Mouse (Mus musculus) embryonic stem cell, embryonic (primary cell): ENCODE results near the gene Ccdc85c.

Experiments
- CTCF ChIA-PET, 4 experiments: fragments of 300-600 bp in 2 of 4; fragments of 350-600 bp in 2 of 4; sonication (Branson Sonifier 250); formaldehyde crosslinking; loops; one replicate each; lab custom pipeline; 2022; ENCODE audit warnings: inconsistent platforms in 2 of 4; lab: Charles Lee
- POLR2A ChIA-PET, 4 experiments: fragments of 300-600 bp in 2 of 4; fragments of 350-600 bp in 2 of 4; sonication (Branson Sonifier 250); formaldehyde crosslinking; loops; one replicate each; lab custom pipeline; 2022; ENCODE audit warnings: antibody characterized with exemption in 4 of 4, inconsistent platforms in 1 of 4; lab: Charles Lee

The Ccdc85c gene

DNA sequence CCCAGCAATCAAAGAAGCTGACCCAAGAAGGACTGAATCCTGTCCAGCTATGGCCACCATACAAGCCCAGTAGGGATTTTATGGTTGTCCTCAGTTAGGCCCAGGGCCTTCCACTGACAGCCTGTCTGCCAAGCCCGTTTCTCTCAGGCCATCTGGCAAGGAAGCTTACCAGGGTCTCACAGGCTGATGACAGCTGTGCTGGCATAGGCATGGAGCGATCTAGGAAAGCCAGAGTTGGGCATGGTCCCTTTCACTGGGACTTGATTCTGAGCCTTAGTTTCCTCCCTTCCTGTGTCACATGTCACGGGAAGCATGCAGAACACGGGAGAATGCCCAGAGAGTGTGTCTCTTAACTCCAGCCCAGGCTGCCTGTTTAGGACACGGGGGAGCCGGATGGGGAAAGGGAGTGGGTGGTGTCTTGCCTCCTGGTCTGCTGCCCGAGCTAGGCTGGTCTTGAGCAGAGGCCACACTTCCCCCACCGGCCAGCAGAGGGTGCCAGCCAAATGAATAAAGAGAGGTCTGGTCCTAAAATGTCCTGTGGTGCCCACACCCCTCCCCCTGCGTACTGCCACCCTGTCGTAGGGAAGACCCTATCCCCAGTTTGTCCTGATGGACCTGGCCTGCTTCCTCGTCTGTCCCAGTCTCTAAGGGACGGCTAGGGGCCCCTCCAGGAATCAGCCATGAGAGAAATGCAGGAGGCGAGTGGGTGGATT lies 66.3 kb downstream of the Ccdc85c start:
- ChIA-PET CTCF (interaction anchor here (0.5 to 4.8 kb wide), 31 partner anchors 8 to 1924 kb away, joined by 3 to 47 read pairs (median 3); no protein-coding TSS in a partner anchor), POLR2A (interaction anchor here (0.5 to 2.5 kb wide), 8 partner anchors 29 to 108 kb away, joined by 3 to 9 read pairs (median 4); no protein-coding TSS in a partner anchor)

DNA sequence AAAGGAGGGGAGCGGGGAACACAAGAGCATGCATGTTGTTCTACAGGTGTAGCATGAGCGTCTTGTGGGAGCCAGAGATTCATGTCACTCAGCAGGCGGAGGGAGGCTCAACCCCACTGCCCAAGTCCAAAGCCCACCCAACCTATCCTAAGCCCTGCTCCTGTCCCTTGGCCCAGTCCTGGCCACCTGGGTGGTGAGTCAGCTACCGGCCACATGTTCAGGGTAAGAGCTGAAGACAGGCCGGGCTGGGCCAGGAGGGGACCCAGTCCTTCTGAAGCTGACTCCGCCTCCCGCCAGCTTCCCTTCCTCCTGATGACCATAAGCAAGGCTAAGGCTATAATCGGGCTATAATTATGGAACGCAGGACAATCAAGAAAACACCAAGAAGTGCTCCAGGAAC lies 67.0 kb downstream of the Ccdc85c start:
- POLR2A ChIA-PET = interaction anchor here in 3 of 4 experiments (0.6 to 2.5 kb wide), 6 partner anchors 54 to 109 kb away, joined by 3 to 9 read pairs (median 4); no protein-coding TSS in a partner anchor
- CTCF ChIA-PET = interaction anchor here (0.5 to 4.8 kb wide), 21 partner anchors 9 to 1923 kb away, joined by 3 to 47 read pairs (median 5); no protein-coding TSS in a partner anchor

DNA sequence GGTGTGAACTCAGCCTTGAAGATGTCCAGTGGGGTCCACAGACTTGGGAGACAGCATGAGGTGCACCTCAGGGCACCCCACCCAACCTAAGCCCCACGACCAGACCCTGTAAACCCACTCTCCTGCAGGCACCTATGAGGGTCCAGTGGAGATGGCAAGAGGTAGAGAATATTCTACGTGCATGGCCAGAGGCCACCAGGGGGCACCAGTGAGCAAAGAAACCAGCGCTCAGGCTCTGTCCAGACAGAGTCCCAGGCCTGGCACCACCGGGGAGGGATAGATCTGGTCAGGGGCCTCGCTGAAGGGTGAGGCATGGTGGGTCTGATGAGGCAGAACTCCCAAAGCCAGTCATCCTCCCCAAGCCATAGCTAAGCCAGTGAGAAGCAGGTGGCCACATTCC lies 68.6 kb downstream of the Ccdc85c start:
- CTCF ChIA-PET = interaction anchor here (0.6 to 4.8 kb wide), 12 partner anchors 8 to 149 kb away, joined by 3 to 47 read pairs (median 4); no protein-coding TSS in a partner anchor
- POLR2A ChIA-PET = interaction anchor here in 2 of 4 experiments (0.6 to 2.5 kb wide), 3 partner anchors 15 to 86 kb away, joined by 3 to 9 read pairs (median 6); no protein-coding TSS in a partner anchor

DNA sequence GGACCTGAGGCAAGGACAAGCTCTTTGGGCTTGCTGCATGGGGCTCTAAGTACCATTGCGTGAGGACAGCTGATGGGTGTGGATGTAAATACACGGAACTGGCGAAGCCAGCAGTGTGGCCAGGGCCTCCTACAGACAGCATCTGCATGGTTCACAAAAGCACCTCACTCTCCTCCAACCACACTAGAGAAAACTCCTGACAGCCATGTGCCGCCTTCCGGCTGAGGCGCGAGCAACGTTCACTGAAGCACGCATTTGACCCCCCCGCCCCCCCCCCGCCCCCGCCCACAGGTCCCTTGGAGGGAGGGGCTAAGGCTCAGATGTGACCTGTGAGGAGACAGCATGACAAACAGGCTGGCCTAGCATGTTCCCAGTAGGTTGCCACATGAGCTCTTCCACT lies 70.2 kb downstream of the Ccdc85c start:
- CTCF ChIA-PET = interaction anchor here in 3 of 4 experiments (0.8 to 3.4 kb wide), 14 partner anchors 8 to 332 kb away, joined by 3 to 32 read pairs (median 5); no protein-coding TSS in a partner anchor
- POLR2A ChIA-PET = interaction anchor here in 3 of 4 experiments (0.6 to 2.7 kb wide), 19 partner anchors 9 to 588 kb away, joined by 3 to 14 read pairs (median 4); partner anchors contain the start of genes Ccnk (in 1 of the 3), Setd3 (in 1 of the 3) and Yy1 (in 1 of the 3)

DNA sequence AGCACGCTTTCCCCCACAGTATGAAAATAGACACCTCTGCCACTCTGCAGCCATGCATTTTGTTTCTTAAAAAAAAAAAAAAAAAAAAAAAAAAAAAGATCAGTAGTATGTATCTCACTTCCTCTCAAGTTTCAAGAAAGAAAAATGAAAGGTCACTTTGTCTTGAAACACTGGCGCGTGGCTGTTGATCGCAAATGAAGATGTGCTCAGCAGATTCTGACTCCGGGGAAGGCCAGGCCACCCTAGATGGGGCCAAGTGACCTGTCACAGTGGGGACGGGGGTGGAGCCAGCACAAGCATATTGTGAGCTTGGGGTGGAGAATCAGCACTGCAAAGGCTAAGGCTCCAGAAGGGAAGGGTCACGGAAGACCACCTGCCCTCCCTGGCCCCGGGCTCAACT lies 71.3 kb downstream of the Ccdc85c start:
- ChIA-PET POLR2A (interaction anchor here in 3 of 4 experiments (1.1 to 2.7 kb wide), 16 partner anchors 9 to 100 kb away, joined by 3 to 14 read pairs (median 3); partner anchors contain the start of genes Ccnk (in 3 of the 3) and Setd3 (in 2 of the 3)), CTCF (interaction anchor here in 2 of 4 experiments (0.6 to 3.4 kb wide), 13 partner anchors 9 to 335 kb away, joined by 3 to 32 read pairs (median 5); no protein-coding TSS in a partner anchor)

DNA sequence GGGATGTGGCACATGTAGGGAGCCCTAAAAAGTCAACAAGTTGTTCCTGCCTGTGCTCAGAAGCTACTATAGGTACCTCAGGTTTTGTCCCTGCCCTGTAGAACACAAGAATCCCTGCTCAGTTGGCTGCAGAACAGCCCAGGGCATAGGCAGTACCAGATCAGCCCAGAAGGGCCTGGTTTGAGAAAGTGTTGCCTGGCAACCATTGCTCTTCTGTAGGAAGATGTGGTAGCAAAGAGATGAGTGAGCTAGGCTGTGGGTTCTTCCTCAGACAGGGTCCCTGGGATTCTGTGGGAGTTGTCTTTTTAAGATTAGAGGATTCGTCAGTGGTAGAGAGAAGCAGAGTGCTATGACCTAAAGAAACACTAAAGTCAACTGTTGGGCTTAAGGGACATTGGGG lies 75.1 kb downstream of the Ccdc85c start:
- CTCF ChIA-PET = interaction anchor here in 2 of 4 experiments (0.7 to 1.5 kb wide), 2 partner anchors 17 to 97 kb away, joined by 3 to 4 read pairs; no protein-coding TSS in a partner anchor

DNA sequence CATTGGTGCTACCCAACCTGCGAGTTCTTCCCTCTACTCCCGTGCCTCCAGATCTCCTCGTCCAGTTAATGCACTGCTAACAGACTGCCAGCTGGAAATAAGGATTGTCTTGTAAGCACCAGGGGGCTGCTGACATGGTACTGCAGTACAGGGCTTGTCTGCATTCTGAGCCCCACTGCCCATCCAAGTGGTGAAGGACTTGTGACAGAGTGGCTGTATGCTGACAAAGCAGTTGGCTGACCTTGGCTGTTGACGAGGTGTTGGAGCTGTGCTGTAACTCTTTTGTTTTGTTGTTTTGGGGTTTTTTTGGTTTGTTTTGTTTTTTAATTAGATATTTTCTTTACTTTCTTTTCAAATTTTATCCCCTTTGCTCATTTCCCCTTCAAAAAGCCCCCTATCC lies 76.8 kb downstream of the Ccdc85c start:
- CTCF ChIA-PET = interaction anchor here in 2 of 4 experiments (0.7 to 1.7 kb wide), 3 partner anchors 9 to 106 kb away, joined by 3 to 4 read pairs (median 3); no protein-coding TSS in a partner anchor
- POLR2A ChIA-PET = interaction anchor here in 3 of 4 experiments (0.6 to 10.1 kb wide), 7 partner anchors 9 to 192 kb away, joined by 3 to 92 read pairs (median 3); partner anchors contain the start of genes Ccnk (in 2 of the 3) and Setd3 (in 2 of the 3)

More for the DNA sequence above, 75.1 kb downstream of the Ccdc85c start:
- POLR2A ChIA-PET = interaction anchor here in 2 of 4 experiments (0.6 to 10.1 kb wide), 2 partner anchors 17 to 139 kb away, joined by 3 to 92 read pairs; partner anchors contain the start of genes Ccnk (in 1 of the 2) and Setd3 (in 1 of the 2)

DNA sequence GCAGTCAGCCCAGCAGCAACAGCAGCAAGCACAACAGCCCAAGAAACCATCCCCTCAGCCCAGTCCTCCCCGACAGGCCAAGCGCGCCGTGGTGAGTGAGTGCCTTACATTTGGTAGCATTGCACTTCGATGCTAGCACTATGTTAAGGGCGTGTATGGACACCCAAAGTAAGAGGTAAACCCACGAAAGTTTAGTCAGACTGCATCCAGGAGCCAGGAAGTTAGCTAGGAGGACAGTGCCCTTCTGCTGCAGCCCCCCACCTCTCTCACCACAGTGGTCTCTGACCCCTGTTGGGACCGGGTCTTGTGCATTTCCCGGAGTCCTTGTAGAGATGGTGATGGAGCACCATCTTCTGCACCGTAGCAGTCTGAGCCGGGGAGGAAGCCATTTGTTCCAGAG lies 79.5 kb downstream of the Ccdc85c start:
- ChIA-PET CTCF (interaction anchor here in 1 of 4 experiments (0.5 kb wide), 1 partner anchor 99 kb away, joined by 4 read pairs; no protein-coding TSS in a partner anchor), POLR2A (interaction anchor here in 2 of 4 experiments (1.2 to 10.1 kb wide), 4 partner anchors 9 to 39 kb away, joined by 3 to 92 read pairs (median 12); partner anchors contain the start of genes Ccnk (in 2 of the 2) and Setd3 (in 2 of the 2))

DNA sequence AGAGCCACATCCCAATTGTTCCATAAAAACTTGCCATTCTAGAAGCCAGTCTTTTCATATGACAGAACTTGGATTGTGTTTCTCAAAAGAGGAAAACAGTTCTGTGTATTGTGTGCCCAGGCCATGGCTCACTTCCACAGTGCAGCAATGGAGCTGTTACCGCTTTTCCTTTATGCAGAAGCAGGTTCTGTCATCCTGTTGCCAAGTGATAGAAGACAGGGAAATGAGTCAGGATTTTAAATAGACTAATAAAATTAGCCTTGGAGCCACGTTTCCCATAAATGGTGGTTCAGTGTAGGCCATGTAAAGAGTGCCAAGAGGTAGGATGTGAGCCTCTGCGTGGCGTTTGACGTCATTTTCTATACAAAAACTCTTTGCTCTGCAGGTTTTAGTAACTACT lies 81.3 kb downstream of the Ccdc85c start:
- CTCF ChIA-PET = no interaction called here
- POLR2A ChIA-PET = interaction anchor here in 2 of 4 experiments (0.7 to 10.1 kb wide), 3 partner anchors 11 to 75 kb away, joined by 3 to 92 read pairs (median 17); partner anchors contain the start of genes Ccnk (in 2 of the 2) and Setd3 (in 2 of the 2)

DNA sequence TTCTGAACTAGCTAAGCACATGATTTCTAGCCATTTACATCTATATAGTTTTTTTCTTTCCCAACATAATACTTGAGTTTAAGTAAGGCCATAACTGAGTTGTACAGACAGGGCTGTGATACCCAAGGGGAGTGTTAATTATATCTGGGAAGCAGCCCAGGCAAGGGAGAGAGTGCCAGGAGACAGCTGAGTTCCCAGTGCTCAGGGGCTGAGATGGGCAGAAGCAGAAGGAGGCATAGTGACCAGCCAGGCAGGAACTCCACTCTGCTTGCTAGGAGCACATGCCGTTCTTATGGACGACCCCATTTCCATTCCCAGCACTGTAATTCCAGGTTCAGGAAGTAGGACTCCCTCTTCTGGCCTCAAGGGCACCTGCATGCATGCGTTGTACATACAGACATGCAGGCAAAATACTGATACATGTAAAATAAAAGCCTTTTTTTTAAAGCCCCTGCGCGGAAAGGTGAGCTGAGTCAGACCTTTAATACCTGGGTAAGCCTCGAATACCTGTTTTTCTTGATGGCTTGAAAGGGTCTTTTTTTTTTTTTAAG lies 87.6 kb downstream of the Ccdc85c start:
- ChIA-PET POLR2A (interaction anchor here in 2 of 4 experiments (0.6 to 10.1 kb wide), 4 partner anchors 8 to 1403 kb away, joined by 3 to 92 read pairs (median 4); partner anchors contain the start of genes Ccnk (in 1 of the 2) and Setd3 (in 1 of the 2)), CTCF (interaction anchor here in 1 of 4 experiments (0.7 kb wide), 1 partner anchor 121 kb away, joined by 4 read pairs; no protein-coding TSS in a partner anchor)

DNA sequence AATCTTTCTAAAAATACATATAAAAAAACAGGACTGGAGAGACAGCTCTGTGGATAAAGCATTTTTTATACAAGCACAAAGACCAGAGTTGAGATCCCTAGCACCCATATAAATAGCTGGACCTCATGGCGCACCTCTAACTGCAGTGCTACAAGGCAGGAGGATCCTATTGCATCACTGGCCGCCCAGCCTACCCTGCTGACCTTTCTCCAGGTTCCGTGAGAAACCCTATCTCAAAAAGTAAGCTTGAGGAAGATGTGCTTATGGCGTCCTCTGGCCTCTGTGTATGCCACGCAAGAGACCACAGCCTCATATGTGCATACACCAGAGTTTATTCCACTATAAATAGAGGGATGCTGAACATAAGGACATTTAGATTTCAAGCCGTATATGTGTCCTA lies 93.5 kb downstream of the Ccdc85c start:
- ChIA-PET POLR2A (interaction anchor here in 2 of 4 experiments (0.6 to 10.1 kb wide), 15 partner anchors 8 to 610 kb away, joined by 3 to 92 read pairs (median 3); no protein-coding TSS in a partner anchor), CTCF (no interaction called here)

DNA sequence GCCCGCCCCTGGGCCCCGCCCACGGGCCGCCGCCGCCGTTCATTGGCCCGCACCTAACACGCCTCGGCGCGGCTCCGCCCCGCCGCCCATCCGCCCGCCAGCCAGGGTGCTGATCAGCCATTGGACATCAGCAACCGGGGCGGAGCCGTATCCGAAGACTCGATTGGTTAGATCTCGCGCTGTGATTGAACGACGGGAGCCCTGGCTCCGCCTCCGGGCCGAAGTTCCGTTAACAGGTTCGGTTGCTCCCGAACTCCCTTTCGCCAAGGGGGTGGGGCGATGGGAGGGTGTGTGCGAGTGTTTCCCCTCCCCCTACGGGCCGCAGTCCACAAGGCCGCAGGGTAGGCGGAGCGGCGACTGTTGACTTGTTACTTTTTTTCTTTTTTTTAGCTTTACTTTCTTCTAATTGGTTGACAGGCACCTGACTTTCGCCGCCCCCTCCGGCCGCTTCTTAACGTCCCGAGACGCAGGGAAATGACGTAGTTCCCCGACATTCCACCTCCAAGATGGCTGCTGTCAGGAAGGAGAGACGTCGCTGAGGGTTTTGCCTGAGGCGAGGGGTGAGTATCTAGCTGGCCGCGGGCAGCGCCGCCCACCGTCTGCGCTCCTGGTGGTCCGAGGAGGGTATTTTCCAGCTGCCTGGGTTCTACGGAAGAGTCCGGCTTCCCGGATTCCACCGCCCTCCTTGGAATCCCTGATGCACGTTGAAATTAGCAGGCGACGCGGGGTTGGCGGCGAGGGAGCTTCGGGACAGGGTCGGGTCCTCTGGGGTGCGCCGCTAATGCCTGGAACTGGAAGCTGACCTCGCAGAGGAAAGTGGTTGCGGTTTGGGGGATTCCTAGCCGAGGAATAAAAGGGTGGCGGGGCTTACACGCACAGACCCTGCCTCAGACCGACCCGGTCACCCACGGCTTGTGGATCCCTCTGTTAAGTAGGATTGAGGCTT lies 95.6 kb downstream of the Ccdc85c start, which contains the start of gene Ccnk:
Ccnk (plus strand) TSS at position 259 of the 946 bp plus-strand sequence.
- POLR2A ChIA-PET = interaction anchor here in 3 of 4 experiments (0.5 to 10.1 kb wide), 56 partner anchors 8 to 375 kb away, joined by 3 to 92 read pairs (median 4); partner anchors contain the start of genes Cyp46a1 (in 2 of the 3), Ccdc85c (in 1 of the 3) and Evl (in 1 of the 3)
- CTCF ChIA-PET = interaction anchor here in 3 of 4 experiments (0.6 to 1.5 kb wide), 7 partner anchors 10 to 526 kb away, joined by 3 to 4 read pairs (median 3); no protein-coding TSS in a partner anchor

DNA sequence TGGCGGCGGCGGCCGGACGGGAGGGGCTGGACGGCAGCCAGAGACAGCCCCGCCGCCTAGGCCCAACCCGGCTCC lies 96.1 kb downstream of the Ccdc85c start, which contains the start of gene Setd3:
Setd3 (minus strand) TSS at position 69 of the 75 bp plus-strand sequence.
- POLR2A ChIA-PET = interaction anchor here in 3 of 4 experiments (0.6 to 10.1 kb wide), 45 partner anchors 8 to 376 kb away, joined by 3 to 92 read pairs (median 4); partner anchors contain the start of genes Cyp46a1 (in 2 of the 3), Ccdc85c (in 1 of the 3) and Evl (in 1 of the 3)
- CTCF ChIA-PET = interaction anchor here in 2 of 4 experiments (0.6 to 1.5 kb wide), 5 partner anchors 10 to 527 kb away, joined by 3 to 4 read pairs (median 3); no protein-coding TSS in a partner anchor

DNA sequence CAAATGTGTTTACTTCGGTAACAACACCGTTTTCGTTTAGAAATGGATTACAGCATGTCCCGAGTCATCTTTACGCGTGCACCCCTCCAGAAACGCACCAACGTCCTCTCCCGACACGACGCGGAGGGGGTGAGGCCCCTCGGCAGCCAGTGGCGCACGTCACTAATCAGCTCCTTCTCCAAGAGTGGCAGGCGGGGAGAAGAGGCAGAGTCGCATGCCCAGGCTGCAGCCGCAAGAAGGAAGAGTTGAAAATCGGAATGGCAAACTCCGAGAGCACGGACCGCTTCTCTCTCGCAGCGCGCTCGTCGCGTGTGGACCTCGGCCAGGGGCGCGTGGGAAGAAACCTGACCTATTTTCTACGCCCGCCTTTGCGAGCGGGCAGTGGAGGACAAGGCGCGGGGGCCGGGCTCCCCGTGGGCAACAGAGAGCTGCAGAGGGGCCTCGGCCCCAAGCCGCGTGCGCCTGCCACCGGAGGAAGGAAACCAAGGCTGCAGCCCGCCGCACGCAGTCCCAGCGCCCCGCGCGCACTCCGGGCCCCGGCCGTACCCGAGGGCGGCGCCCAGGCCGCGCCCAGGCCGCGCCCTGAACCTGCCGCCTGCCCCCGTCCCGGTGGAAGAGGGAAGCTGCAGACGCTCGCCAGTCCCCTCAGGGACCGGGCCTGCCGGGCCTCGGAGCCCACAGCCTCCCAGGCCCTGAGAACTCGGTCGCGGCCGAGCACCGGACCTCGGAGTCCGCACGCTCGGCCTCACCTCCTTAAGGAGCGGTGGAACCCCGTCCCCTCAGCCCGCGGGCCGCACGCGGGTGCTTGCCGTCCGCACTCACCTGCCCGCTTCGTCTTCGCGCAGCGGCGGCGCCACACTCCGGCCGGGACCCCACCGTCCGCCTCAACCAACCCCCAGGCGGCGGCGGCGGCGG lies 96.6 kb downstream of the Ccdc85c start:
- POLR2A ChIA-PET = interaction anchor here in 3 of 4 experiments (0.6 to 10.1 kb wide), 48 partner anchors 8 to 376 kb away, joined by 3 to 92 read pairs (median 4); partner anchors contain the start of genes Cyp46a1 (in 2 of the 3), Ccdc85c (in 1 of the 3) and Evl (in 1 of the 3)
- CTCF ChIA-PET = interaction anchor here in 2 of 4 experiments (0.6 to 1.5 kb wide), 5 partner anchors 11 to 527 kb away, joined by 3 to 4 read pairs (median 3); no protein-coding TSS in a partner anchor

DNA sequence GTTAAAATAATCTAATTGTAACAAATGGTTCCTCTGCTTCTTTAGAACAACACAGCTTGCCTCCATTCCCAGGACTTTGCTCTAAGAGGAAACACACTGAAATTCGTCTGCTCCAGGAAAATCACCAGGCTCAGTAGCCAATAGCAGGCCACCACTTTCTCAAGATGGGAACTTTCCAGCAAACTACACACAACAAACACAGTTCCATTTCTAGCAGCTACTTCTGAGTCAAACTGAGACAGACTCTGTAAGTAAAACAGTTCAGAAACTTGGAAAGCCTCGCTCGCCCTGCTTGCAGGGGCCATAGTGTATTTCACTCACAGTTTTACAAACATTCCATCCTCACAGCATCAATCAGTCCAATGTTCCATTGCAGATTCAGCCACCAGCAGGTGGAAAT lies 98.9 kb downstream of the Ccdc85c start:
- ChIA-PET POLR2A (interaction anchor here in 2 of 4 experiments (0.7 to 0.9 kb wide), 3 partner anchors 39 to 141 kb away, joined by 3 read pairs; no protein-coding TSS in a partner anchor), CTCF (no interaction called here)
